Mouse (Mus musculus) kidney, postnatal 10 days (tissue): Measurements from ENCODE around the gene Wdr83.

ENCODE experiments used
- DNase-seq: peaks from one replicate; pipeline ENCODE4 v3.0.0; 2021; ENCODE audit warnings: mixed read lengths

The Wdr83 gene

GRCm38 (mm10) chr8:85076001-85076400 lies 5.1 kb downstream of the Wdr83 start:
- peak; percentile 71 for DNase-seq

GRCm38 (mm10) chr8:85074617-85075016 lies 6.5 kb downstream of the Wdr83 start:
- no peak for DNase-seq

DNA sequence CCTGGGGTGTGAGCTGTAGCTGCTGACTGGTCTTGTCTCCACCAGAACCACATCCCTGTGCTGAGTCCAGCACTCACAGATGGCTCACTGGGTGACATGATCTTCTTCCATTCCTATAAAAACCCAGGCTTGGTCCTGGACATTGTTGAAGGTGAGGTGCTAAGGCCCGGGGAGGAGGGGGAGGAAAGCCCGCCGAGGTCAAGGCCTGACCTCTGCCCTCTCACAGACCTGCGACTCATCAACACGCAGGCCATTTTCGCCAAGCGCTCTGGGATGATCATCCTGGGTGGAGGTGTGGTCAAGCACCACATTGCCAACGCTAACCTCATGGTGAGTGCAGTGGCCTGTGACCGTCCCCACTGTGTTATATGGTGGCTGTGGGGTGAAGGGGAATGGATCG lies 6.9 kb downstream of the Wdr83 start:
- no peak for DNase-seq

DNA sequence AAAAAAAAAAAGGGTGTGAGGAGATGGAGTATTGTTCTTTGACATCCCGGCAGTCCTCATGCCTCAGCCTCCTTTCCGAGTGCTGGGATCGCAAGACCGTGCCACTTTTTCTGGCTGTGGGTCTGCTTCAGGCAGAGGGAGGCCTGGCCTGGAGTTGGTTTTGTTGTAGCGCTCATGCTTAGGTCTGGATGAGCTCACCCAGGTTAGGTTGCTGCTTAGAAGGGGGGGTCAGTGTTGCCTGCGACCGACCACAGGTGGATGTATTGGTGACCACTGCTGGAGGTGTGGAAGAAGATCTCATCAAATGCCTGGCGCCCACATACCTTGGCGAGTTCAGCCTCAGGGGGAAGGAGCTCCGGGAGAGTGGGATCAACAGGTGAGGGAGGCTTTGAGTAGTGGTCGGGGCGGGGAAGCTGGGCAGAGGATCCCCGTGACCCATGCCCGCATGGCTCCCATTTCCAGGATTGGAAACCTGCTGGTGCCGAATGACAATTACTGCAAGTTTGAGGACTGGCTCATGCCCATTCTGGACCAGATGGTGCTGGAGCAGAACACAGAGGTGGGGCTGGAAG lies 8.0 kb downstream of the Wdr83 start:
- no peak for DNase-seq

GRCm38 (mm10) chr8:85072364-85072929 lies 8.7 kb downstream of the Wdr83 start:
- DNase-seq: no peak

GRCm38 (mm10) chr8:85071514-85072281 lies 9.4 kb downstream of the Wdr83 start, which contains the start of gene Dhps:
Gene Dhps, plus strand, starts transcription at chr8:85071757.
- DNase-seq: peak; percentile 95

DNA sequence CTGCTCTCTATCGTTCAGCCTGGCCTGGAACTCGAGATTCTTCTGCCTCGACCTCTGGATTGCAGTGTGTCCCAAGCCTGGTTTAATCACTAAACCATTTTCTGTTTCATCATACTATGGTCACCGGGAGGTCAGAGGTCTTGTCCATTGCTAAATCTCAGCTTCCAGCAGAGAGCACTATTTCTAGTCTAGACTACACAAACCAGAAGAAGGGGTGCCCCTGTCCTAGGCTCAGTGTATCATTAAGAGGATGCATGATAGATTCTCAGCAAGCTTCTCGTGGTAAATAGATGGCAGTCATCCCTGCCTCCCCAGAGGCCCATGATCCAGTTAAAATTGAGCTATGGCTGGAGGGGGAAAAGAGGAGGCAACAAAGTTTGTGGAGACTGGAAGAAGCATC lies 10.1 kb downstream of the Wdr83 start:
- DNase-seq: no peak

- no peak for DNase-seq
Measured at GRCm38 (mm10) chr8:85067982-85068381, 13.1 kb downstream of the Wdr83 start, which contains the start of gene Gm5741. Gene Gm5741, minus strand, starts transcription at chr8:85067982.

DNA sequence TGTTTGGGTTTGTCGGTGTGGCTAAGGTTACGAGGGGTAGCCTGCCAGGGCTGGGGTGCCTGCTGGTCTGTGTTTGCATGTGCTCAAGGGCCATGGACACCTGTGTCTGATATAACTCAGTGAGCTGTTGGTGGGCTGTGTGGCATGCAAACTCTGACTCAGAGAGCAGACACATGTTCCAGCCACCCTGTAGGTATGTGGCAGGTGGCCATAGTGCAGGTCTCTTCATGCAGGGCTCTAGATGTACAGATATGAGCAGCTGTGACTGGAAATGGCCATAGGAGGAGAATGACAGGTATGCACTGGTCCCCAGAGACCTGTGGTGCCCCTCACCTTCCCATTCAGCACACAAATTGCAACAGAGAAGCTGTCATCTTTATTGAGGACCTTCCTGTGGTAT lies 14.0 kb downstream of the Wdr83 start:
- DNase-seq: no peak

DNA sequence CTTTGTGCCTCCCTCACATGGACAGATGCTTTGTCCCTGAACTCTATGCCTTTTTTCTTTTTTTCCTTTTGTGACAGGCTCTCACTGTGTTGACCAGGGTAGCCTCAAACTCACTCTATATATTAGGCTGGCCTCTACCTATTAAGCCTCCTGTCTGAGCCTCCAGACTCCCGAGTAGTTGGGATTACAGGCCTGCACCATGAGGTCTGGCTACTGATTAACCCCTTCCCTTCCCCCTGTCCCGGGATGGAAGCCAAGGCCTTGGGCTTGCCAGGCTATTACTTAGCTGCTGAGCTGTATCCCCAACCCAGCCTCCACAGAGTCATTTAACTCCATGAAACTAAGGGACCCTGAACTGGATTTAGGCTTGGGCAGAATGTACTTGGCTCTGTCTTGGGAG lies 15.9 kb downstream of the Wdr83 start:
- peak; percentile 78 for DNase-seq

DNA sequence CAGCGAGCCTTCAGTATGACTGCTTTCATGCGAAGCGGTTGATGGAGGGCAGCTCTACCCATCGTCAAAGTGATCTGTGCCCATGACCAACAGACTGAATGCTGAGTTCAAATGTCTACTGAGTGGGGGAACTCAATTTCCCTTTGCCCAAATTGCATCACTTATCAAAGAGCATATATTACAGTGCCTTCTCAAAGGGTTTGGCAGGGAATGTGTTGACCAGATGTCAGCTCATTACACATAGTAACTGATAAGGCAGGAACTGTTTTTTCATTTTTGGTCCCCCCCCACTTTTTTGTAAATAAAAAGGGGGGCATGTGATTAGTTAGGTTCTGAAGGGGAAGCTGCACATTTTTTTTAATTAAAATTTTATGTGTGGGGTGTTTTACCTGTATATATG lies 18.5 kb downstream of the Wdr83 start:
- no peak for DNase-seq

DNA sequence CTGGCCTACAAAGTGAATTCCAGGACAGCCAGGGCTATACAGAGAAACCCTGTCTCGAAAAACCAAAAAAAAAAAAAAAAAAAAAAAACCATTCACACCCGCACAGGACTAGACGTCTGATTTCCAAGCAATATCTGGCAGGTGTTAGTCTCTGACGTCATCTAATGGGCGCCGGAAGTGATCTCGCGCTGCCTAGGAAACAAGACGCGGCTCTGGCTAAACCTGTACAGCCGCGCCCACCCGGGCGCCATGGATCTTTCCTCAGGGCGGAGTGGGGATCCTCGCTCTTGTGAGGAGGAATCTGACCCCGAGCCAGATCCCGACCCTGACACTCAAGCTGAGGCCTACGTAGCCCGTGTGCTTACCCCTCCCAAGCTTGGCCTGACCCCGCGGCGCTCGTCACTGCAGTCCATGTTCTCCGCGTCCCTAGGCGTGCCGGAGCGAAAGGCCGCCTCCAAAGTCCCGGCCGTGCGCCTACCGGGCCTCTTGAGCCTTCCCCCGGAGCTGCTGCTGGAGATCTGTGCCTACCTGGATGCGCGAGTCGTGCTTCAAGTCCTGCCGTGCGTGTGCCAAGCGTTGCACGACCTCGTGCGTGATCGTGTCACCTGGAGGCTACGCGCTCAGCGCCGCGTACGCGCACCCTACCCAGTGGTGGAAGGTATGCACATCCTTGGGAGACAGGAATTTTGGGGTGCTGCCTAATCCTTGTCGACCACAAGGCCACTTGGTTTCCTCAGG lies 21.1 kb downstream of the Wdr83 start, which contains the start of gene Fbxw9:
Gene Fbxw9, plus strand, starts transcription at position 177 of the 738 bp plus-strand sequence.
- DNase-seq: peak; percentile 94

DNA sequence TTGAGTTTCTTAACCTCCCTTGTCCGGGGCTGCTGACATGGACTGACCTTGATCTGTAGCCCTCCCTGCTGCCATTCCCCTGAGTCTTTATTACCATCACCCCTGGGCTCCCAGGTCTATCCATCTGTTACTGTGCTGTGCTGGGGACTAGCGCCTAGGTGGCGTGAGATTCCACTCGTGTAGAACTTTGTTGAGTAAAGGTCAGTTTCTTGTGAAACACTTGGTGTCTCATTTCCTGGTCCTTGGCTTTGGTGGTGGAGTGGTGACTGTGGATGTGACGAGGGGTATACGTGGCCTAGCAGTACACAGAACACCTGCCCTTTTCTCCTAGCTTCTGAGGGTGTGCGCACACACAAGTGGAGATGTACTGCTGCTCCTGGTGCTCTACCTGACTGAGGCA lies 23.7 kb downstream of the Wdr83 start:
- DNase-seq: no peak

DNA sequence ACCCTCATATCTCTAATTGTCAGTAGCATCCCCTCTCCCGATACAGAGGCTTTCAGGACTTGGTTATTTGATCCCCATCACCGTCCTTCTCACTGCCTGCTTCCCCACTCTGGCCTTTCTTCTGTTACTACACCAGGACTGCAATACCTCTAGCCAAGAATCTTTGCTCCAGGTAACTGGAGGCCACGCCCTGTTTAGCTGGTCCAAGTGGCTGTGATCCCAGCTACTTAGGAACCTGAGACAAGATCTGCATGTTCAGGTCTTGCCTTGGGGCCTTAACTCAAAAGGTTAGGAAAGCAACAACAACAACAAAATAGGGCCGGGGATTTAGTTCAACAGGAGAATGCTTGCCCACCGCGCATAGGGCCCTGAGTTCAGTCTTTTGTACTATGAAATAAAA lies 37.5 kb downstream of the Wdr83 start:
- DNase-seq: no peak

DNA sequence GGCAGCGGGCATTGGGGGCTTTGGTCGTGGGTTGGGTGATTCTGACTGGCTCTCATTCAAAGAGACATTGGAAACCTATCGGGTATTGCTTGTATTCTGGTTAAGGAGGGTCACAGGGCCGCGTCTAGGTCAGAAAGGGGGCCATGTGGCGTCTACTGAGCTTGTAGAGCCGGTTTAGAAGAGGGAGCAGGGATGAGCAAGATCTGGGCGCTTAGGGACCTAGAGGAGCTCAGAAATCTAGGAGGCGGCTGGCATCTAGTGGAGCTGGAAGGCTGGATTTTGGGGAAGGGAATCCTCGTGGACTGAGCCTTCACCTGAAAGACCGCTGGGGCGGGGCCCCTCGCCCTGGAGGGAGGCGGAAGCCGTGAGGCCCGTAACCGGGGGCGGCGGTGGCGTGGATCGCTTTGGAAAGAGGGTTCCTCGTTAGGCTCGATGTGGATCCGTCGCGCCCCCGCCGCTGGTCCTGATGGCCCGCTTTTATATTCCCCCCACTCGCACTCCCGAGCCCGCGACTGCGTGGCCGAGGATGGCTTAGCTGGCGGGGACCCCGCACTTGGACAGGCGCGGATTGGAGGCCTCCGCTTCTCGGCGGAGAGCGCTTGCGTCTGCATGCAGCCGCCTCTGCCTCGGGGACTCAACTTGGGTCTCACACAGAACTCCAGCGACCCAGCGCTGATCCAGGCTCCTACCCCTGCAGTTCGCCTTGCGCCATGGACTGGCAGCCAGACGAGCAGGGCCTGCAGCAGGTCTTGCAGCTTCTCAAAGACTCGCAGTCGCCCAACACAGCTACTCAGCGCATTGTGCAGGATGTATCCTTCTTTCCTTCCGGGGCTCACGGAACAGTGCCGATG lies 43.2 kb downstream of the Wdr83 start:
- DNase-seq: peak; percentile 64

- no peak for DNase-seq
Measured at GRCm38 (mm10) chr8:85037366-85037680, 43.8 kb downstream of the Wdr83 start.

- DNase-seq: peak; percentile 95
Measured at GRCm38 (mm10) chr8:85036718-85037365, 44.3 kb downstream of the Wdr83 start, which contains the start of gene Tnpo2. Gene Tnpo2, plus strand, starts transcription at chr8:85036915.

DNA sequence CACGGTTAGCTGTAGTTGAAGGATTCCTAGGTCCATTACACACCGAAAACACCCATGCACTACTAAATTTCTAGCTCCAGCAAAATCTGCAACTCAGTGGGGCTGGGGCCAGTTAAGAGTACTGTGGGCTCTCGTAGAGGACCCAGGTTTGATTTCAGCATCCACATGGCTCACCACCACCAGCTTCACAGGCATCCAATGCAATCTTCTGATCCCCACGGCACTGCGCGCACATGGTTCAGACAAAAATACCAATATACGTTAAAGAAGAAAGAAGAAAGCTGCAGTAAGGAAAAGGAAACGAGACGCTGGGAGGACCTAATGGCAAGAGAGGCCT lies 44.8 kb downstream of the Wdr83 start:
- no peak for DNase-seq

DNA sequence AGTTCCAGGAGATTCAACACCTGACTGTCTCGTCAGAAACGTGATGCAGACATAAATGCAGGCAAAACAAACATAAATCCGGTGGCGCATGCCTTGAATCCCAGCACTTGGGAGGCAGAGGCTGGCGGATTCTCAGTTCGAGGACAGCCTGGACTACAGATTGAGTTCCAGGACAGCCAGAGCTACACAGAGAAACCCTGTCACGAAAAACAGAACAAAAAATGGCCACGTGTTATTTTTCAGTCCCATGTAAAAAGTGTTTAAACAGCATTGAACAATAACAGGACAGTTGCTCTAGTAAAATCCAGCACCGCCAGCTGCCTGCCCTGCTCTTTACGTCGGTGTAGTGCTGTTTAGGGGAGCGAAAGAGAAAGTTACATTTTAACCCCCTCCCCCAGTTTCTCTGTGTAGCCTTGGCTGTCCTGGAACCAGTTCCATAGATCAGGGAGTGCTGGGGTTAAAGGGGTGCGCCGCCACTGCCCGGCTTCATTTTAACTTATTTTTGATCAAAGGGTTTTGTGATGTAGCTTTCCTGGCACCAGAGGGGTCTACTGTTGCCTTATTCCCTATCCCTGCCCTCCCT lies 45.3 kb downstream of the Wdr83 start:
- DNase-seq: peak; percentile 47

DNA sequence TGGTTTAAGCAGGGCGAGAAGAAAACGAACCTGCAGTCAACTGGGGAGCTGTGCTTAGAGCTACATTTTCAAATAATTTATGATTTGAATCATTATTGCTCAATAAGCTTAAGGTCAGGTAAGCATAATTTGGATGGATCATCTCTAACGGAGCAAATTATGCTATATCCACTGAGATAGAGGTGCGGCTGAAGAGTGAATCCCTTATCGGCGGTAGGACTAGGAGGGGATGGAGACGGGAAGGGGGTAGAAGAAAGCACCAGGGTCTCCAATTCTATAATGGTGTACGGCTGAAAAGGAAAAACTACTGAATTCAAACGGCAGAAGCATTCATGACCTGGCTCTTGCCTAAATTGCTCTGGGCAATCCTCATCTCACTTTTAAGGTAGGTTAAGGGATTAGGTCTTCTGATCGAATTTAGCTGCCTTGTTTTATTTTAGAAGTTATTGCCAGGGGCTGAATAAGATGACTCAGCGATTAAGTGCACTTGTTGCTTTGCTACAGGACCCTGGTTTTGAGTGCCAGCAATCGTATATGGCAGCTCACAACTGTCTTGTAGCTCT lies 45.9 kb downstream of the Wdr83 start:
- DNase-seq: no peak

- peak; percentile 86 for DNase-seq
Measured at GRCm38 (mm10) chr8:85034764-85035163, 46.3 kb downstream of the Wdr83 start.
